Comparison of ENCODE assay signal across 18 mouse cellular contexts in genomic region chr2:26442843-26443242, GRCm38 (mm10). TPM values are rescaled to one million over a fixed set of nuclear protein-coding genes. Genes with fewer than 3 reads are reported as not detected.
A peak's percentile ranks its signal among the peaks of the same experiment; 100 is the strongest.
DNase-seq lines count a peak whose midpoint lies in the region; ATAC-seq and TF ChIP-seq lines count a peak whose summit lies in the region.
"Had no signal": no experiment of that assay in that cellular context is flagged by ENCODE, and none has a peak within 500 bp of the region (broad histone marks: within the 10 kb centered on the region; RNA-seq: fewer than 3 reads in every experiment).

No protein-coding gene starts in this region.

- 84% methylated on average over 1 of the region's 1 CpGs for WGBS in intestine, embryonic 15.5 days
- 94% methylated on average over 1 of the region's 1 CpGs for WGBS in intestine, postnatal 0 days
- WGBS in neural tube, embryonic 14.5 days = 68% methylated on average over 1 of the region's 1 CpGs

- peaks cover 37% of the 10 kb centered on the region for H3K36me3 ChIP-seq in intestine, embryonic 15.5 days
- peaks cover 43% of the 10 kb centered on the region for H3K36me3 ChIP-seq in intestine, postnatal 0 days (ENCODE audit: control insufficient read depth, insufficient read depth)
- peaks cover 34% of the 10 kb centered on the region for H3K36me3 ChIP-seq in neural tube, embryonic 14.5 days (ENCODE audit: control insufficient read depth, insufficient read depth, low read length)

- no peak overlapping the region for H3K9ac ChIP-seq in intestine, embryonic 15.5 days
- H3K9ac ChIP-seq in intestine, postnatal 0 days (ENCODE audit: low read depth, low read length) = no peak overlapping the region
- no peak overlapping the region for H3K9ac ChIP-seq in neural tube, embryonic 14.5 days (replicated peaks; ENCODE audit: low read depth, low read length)

- H3K27me3 ChIP-seq in intestine, embryonic 15.5 days (replicated peaks) = no peaks in the 10 kb centered on the region
- H3K27me3 ChIP-seq in intestine, postnatal 0 days (replicated peaks; ENCODE audit: control insufficient read depth, insufficient read depth, low read length) = no peaks in the 10 kb centered on the region
- H3K27me3 ChIP-seq in neural tube, embryonic 14.5 days (ENCODE audit: control insufficient read depth, insufficient read depth, low read length) = no peaks in the 10 kb centered on the region
- H3K27me3 ChIP-seq: CH12.LX, Patski had no signal

- H3K4me1 ChIP-seq in intestine, embryonic 15.5 days (replicated peaks) = peaks cover 19% of the 10 kb centered on the region
- H3K4me1 ChIP-seq in intestine, postnatal 0 days (replicated peaks; ENCODE audit: control insufficient read depth, insufficient read depth, low read length) = peaks cover 10% of the 10 kb centered on the region
- H3K4me1 ChIP-seq in neural tube, embryonic 14.5 days (ENCODE audit: control insufficient read depth, insufficient read depth, low read length) = peaks cover 22% of the 10 kb centered on the region

- no peaks in the 10 kb centered on the region for H3K9me3 ChIP-seq in intestine, embryonic 15.5 days
- H3K9me3 ChIP-seq in intestine, postnatal 0 days (ENCODE audit: control insufficient read depth) = no peaks in the 10 kb centered on the region
- H3K9me3 ChIP-seq in neural tube, embryonic 14.5 days (ENCODE audit: control insufficient read depth, low read length) = no peaks in the 10 kb centered on the region

- no peak for TF ChIP-seq CTCF in intestine, postnatal 0 days (IDR thresholded peaks at IDR 0.05; ENCODE audit: low read depth)

- ATAC-seq in intestine, embryonic 15.5 days = no peak
- no peak for ATAC-seq in intestine, postnatal 0 days
- ATAC-seq in neural tube, embryonic 14.5 days (ENCODE audit: low read depth) = no peak
- ATAC-seq: Patski had no signal

- DNase-seq in ES-CJ7 (ENCODE audit: low read depth, low spot score) = peak; percentile 51
- peak; percentile 69 for DNase-seq in ZHBTc4 (ENCODE audit: low read depth, low spot score)
- no peak for DNase-seq in spleen, postnatal 10 days (ENCODE audit: low spot score in 2 of 2)
- DNase-seq in yolk sac, embryonic 10.5 days (ENCODE audit: low spot score) = no peak
- DNase-seq: cerebellum, adult 11 months; cerebellum, postnatal 36 days; heart, adult 11 months; kidney, adult 2 months; kidney, postnatal 25 days; left cerebral cortex, postnatal 4 days; right cerebral cortex, postnatal 14 days; thymus, adult 2 months had no signal

- no peak overlapping the region for H3K4me3 ChIP-seq in intestine, embryonic 15.5 days (replicated peaks)
- H3K4me3 ChIP-seq in intestine, postnatal 0 days (ENCODE audit: low read depth, low read length) = no peak overlapping the region
- H3K4me3 ChIP-seq in neural tube, embryonic 14.5 days (ENCODE audit: low read depth, low read length) = no peak overlapping the region

- H3K4me2 ChIP-seq in intestine, embryonic 15.5 days (replicated peaks) = peak overlapping the region; percentile 66; the same call in 1 of the 2 replicates
- H3K4me2 ChIP-seq in intestine, postnatal 0 days (replicated peaks; ENCODE audit: low read depth) = no peak overlapping the region
- H3K4me2 ChIP-seq in neural tube, embryonic 14.5 days (ENCODE audit: low read depth, low read length) = 0 out of 2 replicates have a peak overlapping the region, but pooled peaks have one; percentile 1

- H3K27ac ChIP-seq in intestine, embryonic 15.5 days = no peak overlapping the region
- no peak overlapping the region for H3K27ac ChIP-seq in intestine, postnatal 0 days (ENCODE audit: low read depth, low read length)
- H3K27ac ChIP-seq in neural tube, embryonic 14.5 days (ENCODE audit: low read depth, low read length) = no peak overlapping the region
- H3K27ac ChIP-seq: hindbrain, embryonic 14.5 days had no signal

RNA-seq across cellular contexts. Expression of gene Sec16a, which starts 2.2 kb away (rescaled TPM):
- 20.2 and 24.7 TPM in 2 replicates for polyA plus RNA-seq in intestine, embryonic 15.5 days (2015; fragmentation: Nextera tagmentation; extraction: Ambion mirVana)
- 17.4 and 18.3 TPM in 2 replicates for polyA plus RNA-seq in intestine, postnatal 0 days (2015; fragmentation: Nextera tagmentation; extraction: Ambion mirVana)
- 27.2 and 35.2 TPM in 2 replicates for polyA plus RNA-seq in neural tube, embryonic 14.5 days (2014; fragmentation: Nextera tagmentation; extraction: Ambion mirVana)

RNA-seq across cellular contexts. Expression of gene Inpp5e, which starts 33.8 kb away (rescaled TPM):
- polyA plus RNA-seq in intestine, embryonic 15.5 days (2015; fragmentation: Nextera tagmentation; extraction: Ambion mirVana) = 14.6 and 17.1 TPM in 2 replicates
- polyA plus RNA-seq in intestine, postnatal 0 days (2015; fragmentation: Nextera tagmentation; extraction: Ambion mirVana) = 6.8 TPM in 2 replicates
- 21.3 and 24.4 TPM in 2 replicates for polyA plus RNA-seq in neural tube, embryonic 14.5 days (2014; fragmentation: Nextera tagmentation; extraction: Ambion mirVana)

RNA-seq across cellular contexts. Expression of gene Pmpca, which starts 53.7 kb away (rescaled TPM):
- polyA plus RNA-seq in intestine, embryonic 15.5 days (2015; fragmentation: Nextera tagmentation; extraction: Ambion mirVana) = 101 and 105 TPM in 2 replicates
- 46.4 and 47.6 TPM in 2 replicates for polyA plus RNA-seq in intestine, postnatal 0 days (2015; fragmentation: Nextera tagmentation; extraction: Ambion mirVana)
- polyA plus RNA-seq in neural tube, embryonic 14.5 days (2014; fragmentation: Nextera tagmentation; extraction: Ambion mirVana) = 76.4 and 92.1 TPM in 2 replicates

RNA-seq across cellular contexts. Expression of gene Entr1, which starts 53.7 kb away (rescaled TPM):
- 88.2 and 90.6 TPM in 2 replicates for polyA plus RNA-seq in intestine, embryonic 15.5 days (2015; fragmentation: Nextera tagmentation; extraction: Ambion mirVana)
- 45.6 and 49.3 TPM in 2 replicates for polyA plus RNA-seq in intestine, postnatal 0 days (2015; fragmentation: Nextera tagmentation; extraction: Ambion mirVana)
- polyA plus RNA-seq in neural tube, embryonic 14.5 days (2014; fragmentation: Nextera tagmentation; extraction: Ambion mirVana) = 147 and 152 TPM in 2 replicates

Comparison
In these comparisons a context has a peak if more than half of its experiments do, and no peak if none do; other contexts are left out.
1. DNase-seq: peak in ES-CJ7 (single experiment) and ZHBTc4 (single experiment); none in spleen, postnatal 10 days (0 of 2) and yolk sac, embryonic 10.5 days (single experiment).